Mouse (Mus musculus): ENCODE data around the gene Psmg4. TPM values are rescaled to one million over a fixed set of nuclear protein-coding genes. Genes with fewer than 3 reads are reported as not detected.

The Psmg4 gene
- polyA plus RNA-seq, 1 experiment: 79.9 TPM

DNA sequence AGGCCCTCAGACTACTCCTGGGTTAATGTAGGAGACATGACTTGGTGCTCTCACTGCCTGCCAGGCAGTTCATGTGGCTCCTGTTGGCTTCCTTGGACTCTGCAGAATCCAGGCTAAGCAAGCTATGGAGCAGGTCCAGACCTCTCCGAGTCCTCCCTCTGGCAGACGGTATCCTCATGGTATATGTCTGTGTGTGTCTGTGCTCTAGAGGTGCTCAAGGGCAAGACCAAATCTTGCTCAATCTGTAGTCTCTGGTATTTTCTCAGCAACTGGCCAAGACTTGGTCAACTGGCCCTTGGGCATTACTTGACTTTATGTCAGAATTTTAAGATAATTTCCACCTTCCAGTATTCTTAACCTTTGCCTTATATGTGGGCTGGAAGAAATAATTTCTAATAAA lies 22.6 kb downstream of the Psmg4 start:
- 80% methylated on average over 2 of the region's 2 CpGs for WGBS
- no peak for TF ChIP-seq POLR2A (IDR thresholded peaks at IDR 0.05; ENCODE audit: borderline replicate concordance, extremely low read depth, low read depth, low read length)
- TF ChIP-seq CTCF (IDR thresholded peaks at IDR 0.05; ENCODE audit: insufficient read depth, low read length): no peak
- no peak overlapping the region for H3K4me3 ChIP-seq (replicated peaks; ENCODE audit: extremely low read depth, low read depth, low read length)

DNA sequence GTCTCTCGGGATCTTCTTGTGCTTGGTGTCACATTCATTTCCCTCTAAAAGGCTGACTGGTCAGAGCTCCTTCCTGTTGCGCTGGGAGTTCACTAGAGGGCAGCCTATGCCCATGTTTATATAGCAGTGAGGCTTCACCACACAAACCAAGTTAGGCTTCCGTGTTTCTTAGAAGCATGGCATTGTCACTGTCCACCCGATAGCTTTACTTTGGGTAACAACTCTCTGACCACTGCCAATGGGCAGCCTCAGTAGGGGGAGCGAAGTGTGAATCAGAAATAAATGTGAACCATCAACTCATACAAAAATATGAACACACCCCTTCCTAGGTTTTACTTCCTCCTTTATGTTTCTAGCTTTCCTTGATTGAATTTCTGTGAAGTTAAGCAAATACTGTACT lies 24.8 kb downstream of the Psmg4 start:
- TF ChIP-seq CTCF (IDR thresholded peaks at IDR 0.05; ENCODE audit: insufficient read depth, low read length) (peak; percentile 89), POLR2A (IDR thresholded peaks at IDR 0.05; ENCODE audit: borderline replicate concordance, extremely low read depth, low read depth, low read length) (no peak)
- H3K4me1 ChIP-seq (ENCODE audit: control insufficient read depth, insufficient read depth, low read length): no peaks in the 10 kb centered on the region
- peak; percentile 53 for DNase-seq
- 10% methylated on average over 5 of the region's 5 CpGs for WGBS
- no peak overlapping the region for H3K4me3 ChIP-seq (replicated peaks; ENCODE audit: extremely low read depth, low read depth, low read length)

More for the DNA sequence above, 22.6 kb downstream of the Psmg4 start:
- no peaks in the 10 kb centered on the region for H3K4me1 ChIP-seq (ENCODE audit: control insufficient read depth, insufficient read depth, low read length)
- DNase-seq: no peak

DNA sequence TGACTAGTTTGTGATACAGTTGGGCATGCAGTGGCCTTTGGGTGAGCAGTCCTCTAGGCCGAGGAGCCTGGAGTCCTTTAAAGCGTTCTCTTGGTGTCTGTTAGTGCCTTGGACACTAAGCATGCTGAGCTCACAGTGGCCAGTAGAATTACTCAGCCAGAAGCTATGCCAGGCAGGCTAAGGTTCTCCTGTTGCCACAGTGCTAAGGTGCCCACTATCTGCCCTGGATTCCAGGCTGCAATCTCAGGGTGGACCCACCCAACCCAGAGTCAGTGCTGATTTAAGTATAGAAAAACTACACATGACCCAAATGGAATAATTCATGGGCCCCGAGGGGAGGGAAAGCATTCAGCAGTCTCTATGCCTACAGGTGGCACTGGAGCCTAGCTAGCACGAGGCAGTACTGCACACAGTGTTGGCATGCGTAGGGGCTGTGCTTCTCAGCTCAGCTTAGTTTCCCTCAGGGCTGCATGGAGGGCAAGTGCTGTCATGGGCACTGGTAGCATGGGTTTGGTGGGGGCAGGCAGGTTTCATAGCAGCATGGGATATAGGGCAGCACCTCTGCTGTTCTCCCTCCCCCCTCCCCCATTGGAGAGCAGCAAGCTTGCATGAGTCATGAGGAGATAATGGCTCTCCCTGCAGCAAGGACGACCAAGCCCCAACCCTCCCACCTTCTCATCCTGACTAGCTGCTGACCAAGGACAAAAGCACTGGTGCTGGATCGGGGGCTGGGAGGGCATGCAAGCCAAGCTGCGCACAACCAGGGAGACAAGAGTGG lies 29.8 kb downstream of the Psmg4 start:
- TF ChIP-seq CTCF (IDR thresholded peaks at IDR 0.05; ENCODE audit: insufficient read depth, low read length) (peak; percentile 48; the same call in 1 of the 2 replicates), POLR2A (IDR thresholded peaks at IDR 0.05; ENCODE audit: borderline replicate concordance, extremely low read depth, low read depth, low read length) (no peak)
- Histone ChIP-seq H3K4me1 (ENCODE audit: control insufficient read depth, insufficient read depth, low read length) (peaks cover 2% of the 10 kb centered on the region; the same call in 1 of the 2 replicates), H3K4me3 (replicated peaks; ENCODE audit: extremely low read depth, low read depth, low read length) (no peak overlapping the region)
- WGBS: 65% methylated on average over 8 of the region's 8 CpGs
- no peak for DNase-seq

GRCm38 (mm10) chr13:34193384-34193783 lies 30.6 kb downstream of the Psmg4 start:
- no peak for TF ChIP-seq CTCF (IDR thresholded peaks at IDR 0.05; ENCODE audit: insufficient read depth, low read length)
- TF ChIP-seq POLR2A (IDR thresholded peaks at IDR 0.05; ENCODE audit: borderline replicate concordance, extremely low read depth, low read depth, low read length): no peak
- Histone ChIP-seq H3K4me1 (ENCODE audit: control insufficient read depth, insufficient read depth, low read length) (peaks cover 2% of the 10 kb centered on the region; the same call in 1 of the 2 replicates), H3K4me3 (replicated peaks; ENCODE audit: extremely low read depth, low read depth, low read length) (no peak overlapping the region)
- WGBS: 48% methylated on average over 8 of the region's 8 CpGs
- DNase-seq: no peak

GRCm38 (mm10) chr13:34195676-34196075 lies 32.9 kb downstream of the Psmg4 start:
- no peak for DNase-seq
- H3K4me3 ChIP-seq (replicated peaks; ENCODE audit: extremely low read depth, low read depth, low read length): no peak overlapping the region
- no peak for TF ChIP-seq POLR2A (IDR thresholded peaks at IDR 0.05; ENCODE audit: borderline replicate concordance, extremely low read depth, low read depth, low read length)
- no peak for TF ChIP-seq CTCF (IDR thresholded peaks at IDR 0.05; ENCODE audit: insufficient read depth, low read length)
- 63% methylated on average over 1 of the region's 1 CpGs for WGBS
- H3K4me1 ChIP-seq (ENCODE audit: control insufficient read depth, insufficient read depth, low read length): peaks cover 2% of the 10 kb centered on the region; the same call in 1 of the 2 replicates

DNA sequence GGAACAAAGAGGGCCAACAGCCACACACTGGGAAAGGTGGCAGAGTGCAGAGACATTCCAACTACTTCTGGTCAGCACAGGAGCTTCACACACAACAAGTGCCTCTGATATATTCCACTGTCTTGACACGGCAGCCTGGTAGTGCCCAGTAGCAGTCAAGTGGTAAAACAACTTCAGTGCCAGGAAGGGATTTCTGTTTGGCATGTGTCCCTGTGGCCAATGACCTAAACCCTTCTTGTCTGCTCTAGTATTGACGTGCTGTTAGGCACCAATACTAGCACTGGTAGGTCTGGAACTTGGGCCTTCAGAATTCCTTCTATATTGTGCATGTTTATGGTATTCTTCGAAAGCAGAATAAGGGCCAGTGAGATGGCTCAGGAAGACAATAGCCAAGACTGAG lies 42.5 kb downstream of the Psmg4 start:
- DNase-seq: no peak
- Histone ChIP-seq H3K4me3 (replicated peaks; ENCODE audit: extremely low read depth, low read depth, low read length) (no peak overlapping the region), H3K4me1 (ENCODE audit: control insufficient read depth, insufficient read depth, low read length) (peaks cover 3% of the 10 kb centered on the region)
- TF ChIP-seq POLR2A (IDR thresholded peaks at IDR 0.05; ENCODE audit: borderline replicate concordance, extremely low read depth, low read depth, low read length): no peak
- no peak for TF ChIP-seq CTCF (IDR thresholded peaks at IDR 0.05; ENCODE audit: insufficient read depth, low read length)
- 82% methylated on average over 3 of the region's 3 CpGs for WGBS

GRCm38 (mm10) chr13:34207714-34208470 lies 45.1 kb downstream of the Psmg4 start:
- Histone ChIP-seq H3K4me3 (replicated peaks; ENCODE audit: extremely low read depth, low read depth, low read length) (no peak overlapping the region), H3K4me1 (ENCODE audit: control insufficient read depth, insufficient read depth, low read length) (peaks cover 3% of the 10 kb centered on the region)
- TF ChIP-seq POLR2A (IDR thresholded peaks at IDR 0.05; ENCODE audit: borderline replicate concordance, extremely low read depth, low read depth, low read length): no peak
- TF ChIP-seq CTCF (IDR thresholded peaks at IDR 0.05; ENCODE audit: insufficient read depth, low read length): no peak
- no peak for DNase-seq
- WGBS: 30% methylated on average over 6 of the region's 6 CpGs

DNA sequence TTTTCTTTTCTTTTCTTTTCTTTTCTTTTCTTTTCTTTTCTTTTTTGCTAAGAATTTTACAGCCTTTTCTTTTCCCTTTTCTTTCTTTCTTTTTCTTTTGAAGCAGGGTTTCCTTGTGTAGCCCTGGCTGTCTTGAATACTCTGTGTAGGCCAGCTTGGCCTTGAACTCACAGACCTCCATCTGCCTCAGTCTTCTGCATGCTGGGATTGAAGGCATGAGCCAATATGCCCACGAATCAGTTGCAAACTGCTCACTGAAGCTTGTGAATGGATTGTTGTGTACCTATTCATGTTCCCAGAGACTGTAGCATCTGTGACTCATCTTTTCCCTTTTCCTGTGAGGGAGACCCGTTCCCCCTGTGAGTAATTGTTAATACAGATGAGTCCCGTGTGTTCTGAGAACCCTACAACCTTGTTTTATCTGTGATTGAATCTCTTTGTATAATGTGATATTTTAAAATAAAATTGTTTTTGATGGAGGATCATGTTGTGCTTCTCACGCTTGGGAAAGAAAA lies 48.6 kb downstream of the Psmg4 start:
- DNase-seq: no peak
- Histone ChIP-seq H3K4me3 (replicated peaks; ENCODE audit: extremely low read depth, low read depth, low read length) (no peak overlapping the region), H3K4me1 (ENCODE audit: control insufficient read depth, insufficient read depth, low read length) (peaks cover 6% of the 10 kb centered on the region)
- WGBS: 48% methylated on average over 4 of the region's 4 CpGs
- no peak for TF ChIP-seq CTCF (IDR thresholded peaks at IDR 0.05; ENCODE audit: insufficient read depth, low read length)
- no peak for TF ChIP-seq POLR2A (IDR thresholded peaks at IDR 0.05; ENCODE audit: borderline replicate concordance, extremely low read depth, low read depth, low read length)

GRCm38 (mm10) chr13:34212735-34213212 lies 50.0 kb downstream of the Psmg4 start:
- Histone ChIP-seq H3K4me1 (ENCODE audit: control insufficient read depth, insufficient read depth, low read length) (peaks cover 6% of the 10 kb centered on the region), H3K4me3 (replicated peaks; ENCODE audit: extremely low read depth, low read depth, low read length) (no peak overlapping the region)
- TF ChIP-seq CTCF (IDR thresholded peaks at IDR 0.05; ENCODE audit: insufficient read depth, low read length): no peak
- no peak for TF ChIP-seq POLR2A (IDR thresholded peaks at IDR 0.05; ENCODE audit: borderline replicate concordance, extremely low read depth, low read depth, low read length)
- peak; percentile 65 for DNase-seq
- WGBS: 63% methylated on average over 10 of the region's 10 CpGs
